Mouse (Mus musculus): ENCODE measurements at regions not wholly inside any gene's neighbourhood (a gene's known extent, or its start where the extent isn't known, plus 50 kb on each side); places are given as distances from the start of the nearest gene placed in this dataset.
"Not testable (repeated sequence)": the region's sequence is repeated elsewhere in the genome, so short reads cannot be mapped to it uniquely, and the experiment has no call there.

- no peak for DNase-seq (ENCODE audit: low spot score in 2 of 2)
These were observed 213.2 kb upstream of the Stxbp6 start for GRCm38 (mm10) chr12:45287759-45288158.

GRCm38 (mm10) chr12:45256309-45256708, 181.8 kb upstream of the Stxbp6 start:
- DNase-seq (ENCODE audit: low spot score in 2 of 2): no peak

DNA sequence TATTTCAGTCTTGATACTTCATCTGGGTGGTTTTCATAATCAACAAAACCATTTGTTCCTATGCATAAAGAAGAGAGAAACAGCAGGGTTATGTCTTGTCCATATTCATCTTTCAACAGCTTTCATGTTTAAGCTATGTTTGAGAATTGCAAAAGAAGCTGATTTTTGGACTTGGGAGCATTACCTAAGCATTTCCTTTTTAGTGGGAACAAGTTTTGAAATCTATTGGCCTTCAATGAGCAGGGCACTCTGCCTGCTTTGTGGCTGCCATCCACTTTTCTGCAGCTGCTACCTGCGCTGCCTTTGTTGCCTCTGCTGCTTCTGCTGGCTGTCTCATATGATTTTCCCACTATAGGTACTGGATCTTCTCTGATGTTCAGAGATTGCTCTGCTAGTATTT, 136.6 kb upstream of the Stxbp6 start:
- no peak for DNase-seq (ENCODE audit: low spot score in 2 of 2)

GRCm38 (mm10) chr12:45195304-45195920, 120.9 kb upstream of the Stxbp6 start:
- DNase-seq (ENCODE audit: low spot score in 2 of 2): no peak

- peak; percentile 40 to 57 for DNase-seq (ENCODE audit: low spot score in 2 of 2)
These were observed 112.6 kb upstream of the Stxbp6 start for GRCm38 (mm10) chr12:45187149-45187548.

- DNase-seq (ENCODE audit: low spot score in 2 of 2): no peak
These were observed 110.0 kb upstream of the Stxbp6 start for GRCm38 (mm10) chr12:45184510-45184909.

DNA sequence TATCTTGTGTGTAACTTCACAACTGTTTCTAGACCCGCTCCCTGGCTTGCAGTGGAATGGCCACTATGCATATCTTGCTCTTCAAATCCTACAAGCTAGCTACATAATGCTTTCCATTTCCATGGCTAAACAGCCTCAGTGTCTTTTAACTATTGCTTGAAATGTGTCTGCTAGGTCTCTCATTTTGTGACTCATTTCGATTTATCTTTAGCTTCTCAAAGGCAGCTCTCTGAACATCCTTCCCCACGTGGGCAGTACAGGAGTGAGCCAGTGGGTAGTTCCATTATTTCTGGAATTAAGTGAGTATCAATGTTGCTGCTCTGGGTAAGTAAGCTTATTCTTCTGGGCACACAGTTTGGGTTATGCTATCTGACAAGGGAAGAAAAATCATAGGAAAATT, 102.9 kb upstream of the Stxbp6 start:
- peak in 1 of 2 experiments; percentile 13 for DNase-seq (ENCODE audit: low spot score in 2 of 2)

GRCm38 (mm10) chr12:45175259-45175658, 100.8 kb upstream of the Stxbp6 start:
- not testable (repeated sequence) for DNase-seq (ENCODE audit: low spot score in 2 of 2)

DNA sequence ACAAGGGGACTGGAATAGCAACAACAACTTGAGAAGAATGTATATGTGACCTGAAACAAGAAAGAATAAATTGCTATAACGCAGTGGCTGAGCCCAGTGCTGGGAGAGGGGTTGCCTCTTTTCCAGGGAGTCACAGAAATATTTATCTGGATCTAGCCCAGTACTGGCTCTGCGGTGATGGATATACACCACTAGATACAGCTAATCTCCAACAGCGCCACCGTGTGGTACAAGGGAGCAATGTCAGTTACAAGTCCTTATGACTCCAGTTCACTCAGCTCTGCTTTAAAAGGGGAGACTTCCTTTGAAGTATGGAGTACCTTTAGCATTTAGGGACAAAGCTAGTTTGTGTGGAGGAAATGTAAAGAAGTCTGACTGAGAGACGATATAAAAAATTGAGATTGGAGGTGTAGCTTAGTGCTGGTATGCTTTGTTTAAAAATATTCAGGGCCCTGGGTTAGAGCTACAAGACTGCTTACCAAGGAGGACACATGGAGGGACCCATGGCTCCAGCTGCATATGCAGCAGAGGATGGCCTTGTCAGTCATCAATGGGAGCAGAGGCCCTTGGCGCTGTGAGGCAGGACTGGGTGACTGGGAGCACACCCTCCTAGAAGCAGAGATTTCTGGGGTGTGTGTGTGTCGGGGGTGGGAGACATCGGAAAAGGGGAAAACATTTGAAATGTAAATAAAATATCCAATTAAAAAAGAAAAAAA, 97.6 kb upstream of the Stxbp6 start:
- peak; percentile 84 to 85 for DNase-seq (ENCODE audit: low spot score in 2 of 2)

GRCm38 (mm10) chr12:45162011-45162410, 87.5 kb upstream of the Stxbp6 start:
- peak in 1 of 2 experiments; percentile 10 for DNase-seq (ENCODE audit: low spot score in 2 of 2)

DNA sequence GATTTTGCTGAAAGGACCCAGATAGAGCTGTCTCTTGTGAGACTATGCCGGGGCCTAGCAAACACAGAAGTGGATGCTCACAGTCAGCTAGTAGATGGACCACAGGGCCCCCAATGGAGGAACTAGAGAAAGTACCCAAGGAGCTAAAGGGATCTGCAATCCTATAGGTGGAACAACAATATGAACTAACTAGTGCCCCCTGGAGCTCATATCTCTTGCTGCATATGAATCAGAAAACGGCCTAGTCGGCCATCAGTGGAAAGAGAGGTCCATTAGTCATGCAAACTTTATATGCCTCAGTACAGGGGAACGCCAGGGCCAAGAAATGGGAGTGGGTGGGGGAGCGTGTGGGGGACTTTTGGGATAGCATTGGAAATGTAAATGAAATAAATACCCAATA, 87.1 kb upstream of the Stxbp6 start:
- not testable (repeated sequence) for DNase-seq (ENCODE audit: low spot score in 2 of 2)

DNA sequence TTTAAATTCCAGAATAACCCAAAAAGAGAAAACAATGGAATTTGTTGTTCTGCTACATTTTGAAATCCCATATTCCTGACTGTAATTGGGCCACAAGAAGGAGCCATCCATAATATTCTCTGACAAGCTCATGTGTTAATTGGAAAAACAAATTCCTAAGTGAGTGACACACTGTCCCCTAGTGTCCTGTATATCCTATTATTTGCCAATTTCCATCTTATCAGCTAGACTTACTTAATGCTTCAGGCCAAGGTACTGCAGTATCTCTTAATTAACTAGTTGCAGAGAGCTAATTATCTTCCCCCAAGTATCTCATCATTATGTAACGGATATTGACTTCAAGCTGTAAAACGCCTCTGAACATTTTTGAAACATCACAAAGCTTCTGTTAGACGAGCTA, 84.5 kb upstream of the Stxbp6 start:
- no peak for DNase-seq (ENCODE audit: low spot score in 2 of 2)

DNA sequence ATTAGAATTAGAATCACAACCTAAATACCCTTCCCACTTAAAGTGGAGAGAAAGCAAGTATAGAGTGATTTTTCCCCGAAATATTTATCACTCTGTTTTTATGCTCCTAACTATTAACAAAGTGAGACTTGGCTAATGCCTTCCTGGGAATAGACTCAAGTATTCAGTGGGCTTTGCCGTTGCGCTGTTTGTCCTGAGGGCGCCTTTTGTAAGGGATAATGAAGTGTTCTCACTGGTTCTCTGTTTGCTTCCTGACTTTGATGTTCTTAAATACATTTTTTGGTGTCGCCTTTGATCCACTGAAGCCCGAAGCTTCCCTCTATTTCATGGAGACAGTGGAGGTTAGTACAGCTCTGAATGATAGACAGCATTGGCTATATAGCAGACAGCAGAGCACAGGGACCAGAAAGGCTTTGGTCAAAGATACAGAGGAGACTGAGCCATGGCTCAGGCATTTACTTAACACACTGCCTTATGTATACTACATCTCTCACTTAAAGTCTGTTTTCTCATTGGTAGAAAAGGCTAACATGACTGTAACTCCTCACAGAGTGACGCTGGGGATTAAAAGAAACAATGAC, 63.0 kb upstream of the Stxbp6 start:
- DNase-seq (ENCODE audit: low spot score in 2 of 2): no peak

DNA sequence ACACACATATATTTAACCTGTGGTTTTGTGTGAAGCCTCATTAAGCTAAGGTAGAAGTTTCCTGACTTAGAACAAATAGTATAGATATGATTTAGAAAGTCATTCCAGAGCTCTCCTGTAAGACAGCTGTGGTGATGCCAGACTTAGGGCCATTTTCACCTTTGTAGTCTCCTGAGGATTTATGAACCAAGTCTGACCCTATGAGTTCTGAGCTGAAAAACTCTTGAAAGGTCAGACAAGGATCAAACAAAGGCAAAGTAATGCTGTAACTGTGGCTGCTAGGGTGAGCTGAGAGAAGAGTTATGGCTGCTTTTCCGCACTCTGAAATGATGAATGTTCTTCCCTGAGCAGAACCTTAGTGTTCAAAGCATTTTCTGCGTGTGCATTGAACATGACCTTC, 58.9 kb upstream of the Stxbp6 start:
- no peak for DNase-seq (ENCODE audit: low spot score in 2 of 2)

DNA sequence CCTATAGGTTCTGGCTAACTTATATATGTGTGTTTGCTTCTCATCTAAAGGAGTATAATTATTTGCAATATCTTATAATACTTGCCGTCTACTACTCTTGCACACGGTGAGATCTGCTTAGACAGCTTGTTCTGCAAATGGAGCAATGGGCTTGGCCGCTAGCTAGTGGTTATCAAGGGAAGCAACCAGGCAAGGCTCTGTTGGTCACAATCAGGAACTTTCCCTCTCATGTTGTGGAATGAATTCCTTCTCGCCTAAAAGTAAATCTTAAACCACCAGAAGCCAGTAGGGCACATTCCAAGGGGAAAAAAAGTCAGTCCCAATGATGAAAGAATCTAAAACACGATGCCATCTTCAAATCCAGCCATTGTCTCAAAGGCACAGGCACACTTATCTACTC, 56.6 kb upstream of the Stxbp6 start:
- DNase-seq (ENCODE audit: low spot score in 2 of 2): no peak

DNA sequence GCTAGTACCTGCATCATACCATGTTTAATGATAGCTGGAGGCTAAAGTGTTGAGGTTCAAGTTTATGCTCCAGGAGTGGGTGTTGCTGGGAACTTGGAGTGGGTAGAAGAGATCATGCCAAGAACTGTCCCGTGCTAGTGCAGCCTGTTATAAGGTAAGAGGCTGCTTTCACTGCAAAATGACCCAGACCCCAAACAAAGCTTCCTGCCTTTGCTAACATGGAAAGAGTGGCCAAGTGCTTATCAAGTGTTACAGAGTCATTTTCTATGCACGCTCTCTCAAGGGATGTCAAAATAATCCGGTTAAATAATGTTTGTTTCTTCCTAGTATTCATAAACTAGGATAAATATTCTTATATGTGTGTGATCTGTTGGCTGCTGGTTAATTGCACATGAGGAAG, 51.4 kb upstream of the Stxbp6 start:
- DNase-seq (ENCODE audit: low spot score in 2 of 2): no peak
